ENCODE assay signal across 11 mouse cellular contexts in the genomic region with DNA sequence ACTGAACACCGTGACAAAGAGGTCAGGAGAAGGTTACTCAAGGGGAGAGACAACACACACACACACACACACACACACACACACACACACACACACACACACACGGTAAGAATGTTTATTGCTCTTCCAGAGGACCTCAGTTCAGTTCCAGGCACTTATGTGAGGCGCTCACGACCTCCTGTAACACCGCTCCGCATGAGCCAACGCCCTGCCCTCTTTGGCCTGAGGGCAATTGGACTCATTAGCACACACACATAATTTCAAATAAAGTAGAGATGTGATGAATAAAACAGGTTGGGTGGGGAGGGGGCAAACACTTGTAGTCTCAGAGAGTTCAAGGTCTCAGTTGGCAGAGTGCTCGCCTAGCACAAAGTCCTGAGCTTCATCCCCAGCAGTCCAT. TPM values are rescaled to one million over a fixed set of nuclear protein-coding genes. Genes with fewer than 3 reads are reported as not detected.
DNase-seq lines count a peak whose midpoint lies in the region; ATAC-seq and TF ChIP-seq lines count a peak whose summit lies in the region.
"Had no signal": no experiment of that assay in that cellular context is flagged by ENCODE, and none has a peak within 500 bp of the region (broad histone marks: within the 10 kb centered on the region; RNA-seq: fewer than 3 reads in every experiment).

No protein-coding gene starts in this region.

- peaks cover 18% of the 10 kb centered on the region; the same call in 1 of the 2 replicates for H3K4me1 ChIP-seq in kidney, embryonic 14.5 days (ENCODE audit: control insufficient read depth, insufficient read depth, low read length)
- H3K4me1 ChIP-seq in ES-Bruce4 (ENCODE audit: control insufficient read depth, insufficient read depth, low read length): peaks cover 8% of the 10 kb centered on the region
- peaks cover 29% of the 10 kb centered on the region for H3K4me1 ChIP-seq in brown adipose tissue, adult 24 weeks (ENCODE audit: control insufficient read depth, insufficient read depth, insufficient read length, low read length)
- H3K4me1 ChIP-seq in limb, embryonic 13.5 days: peaks cover 39% of the 10 kb centered on the region

- TF ChIP-seq CTCF in ES-Bruce4 (IDR thresholded peaks at IDR 0.05; ENCODE audit: low read depth, low read length): no peak

- peak; percentile 86 for TF ChIP-seq EP300 in ES-Bruce4 (IDR thresholded peaks at IDR 0.05; ENCODE audit: insufficient read depth, low read depth, low read length)

- DNase-seq in kidney, adult 8-10 months: no peak
- no peak for DNase-seq in layer of hippocampus, adult 18-20 months (ENCODE audit: low spot score in 2 of 2)
- no peak for DNase-seq in left cerebral cortex, adult 9 months (ENCODE audit: low spot score in 2 of 2)
- DNase-seq: left cerebral cortex, postnatal 4 days; retina, postnatal 1 day had no signal

- no peak for TF ChIP-seq POLR2A in ES-Bruce4 (IDR thresholded peaks at IDR 0.05; ENCODE audit: insufficient read depth, low read length)

- H3K36me3 ChIP-seq in kidney, embryonic 14.5 days (ENCODE audit: control insufficient read depth, insufficient read depth, low read length): no peaks in the 10 kb centered on the region
- no peaks in the 10 kb centered on the region for H3K36me3 ChIP-seq in ES-Bruce4 (ENCODE audit: control insufficient read depth, insufficient read depth, low read length, poor library complexity, severe bottlenecking)
- H3K36me3 ChIP-seq in limb, embryonic 13.5 days: no peaks in the 10 kb centered on the region
- H3K36me3 ChIP-seq: hindbrain, embryonic 10.5 days had no signal

- H3K9ac ChIP-seq in kidney, embryonic 14.5 days (ENCODE audit: low read depth, low read length): no peak overlapping the region
- peak overlapping the region; percentile 67 for H3K9ac ChIP-seq in ES-Bruce4 (ENCODE audit: low read depth, poor library complexity, severe bottlenecking)
- H3K9ac ChIP-seq in limb, embryonic 13.5 days: no peak overlapping the region

- H3K9me3 ChIP-seq in kidney, embryonic 14.5 days (ENCODE audit: control insufficient read depth, low read length): 0 out of 2 replicates have a peak, but pooled peaks cover 5% of the 10 kb centered on the region
- no peaks in the 10 kb centered on the region for H3K9me3 ChIP-seq in ES-Bruce4 (replicated peaks; ENCODE audit: control insufficient read depth, insufficient read depth, low read length, poor library complexity, severe bottlenecking)
- H3K9me3 ChIP-seq in limb, embryonic 13.5 days: no peaks in the 10 kb centered on the region
- H3K9me3 ChIP-seq: hindbrain, embryonic 10.5 days had no signal

- peak overlapping the region; percentile 78; the same call in 1 of the 2 replicates for H3K27ac ChIP-seq in kidney, embryonic 14.5 days (ENCODE audit: low read depth, low read length)
- H3K27ac ChIP-seq in ES-Bruce4 (ENCODE audit: insufficient read depth, low read length): peak overlapping the region; percentile 98
- peak overlapping the region; percentile 94; the same call in 1 of the 2 replicates for H3K27ac ChIP-seq in brown adipose tissue, adult 24 weeks (replicated peaks; ENCODE audit: low read depth, low read length)
- H3K27ac ChIP-seq in limb, embryonic 13.5 days: peak overlapping the region; percentile 15; the same call in 1 of the 2 replicates

- WGBS in kidney, embryonic 14.5 days: 67% methylated on average over 8 of the region's 8 CpGs
- 63% methylated on average over 8 of the region's 8 CpGs for WGBS in limb, embryonic 13.5 days

- no peaks in the 10 kb centered on the region for H3K27me3 ChIP-seq in kidney, embryonic 14.5 days (ENCODE audit: control insufficient read depth, insufficient read depth, low read length)
- no peaks in the 10 kb centered on the region for H3K27me3 ChIP-seq in ES-Bruce4 (ENCODE audit: control insufficient read depth, insufficient read depth, low read length, poor library complexity, severe bottlenecking)
- no peaks in the 10 kb centered on the region for H3K27me3 ChIP-seq in limb, embryonic 13.5 days

- no peak for ATAC-seq in kidney, embryonic 14.5 days (ENCODE audit: low FRiP score, low TSS enrichment)
- no peak for ATAC-seq in limb, embryonic 13.5 days (ENCODE audit: low FRiP score, low read depth)
- no peak for ATAC-seq in inflammation-experienced regulatory T-cells, adult 6 months

- peak overlapping the region; percentile 32; the same call in 1 of the 2 replicates for H3K4me2 ChIP-seq in kidney, embryonic 14.5 days (replicated peaks; ENCODE audit: low read depth, low read length)
- 0 out of 2 replicates have a peak overlapping the region, but pooled peaks have one; percentile 56 for H3K4me2 ChIP-seq in limb, embryonic 13.5 days (replicated peaks)

- H3K4me3 ChIP-seq in kidney, embryonic 14.5 days (ENCODE audit: low read length): peak overlapping the region; percentile 26; the same call in 1 of the 2 replicates
- peak overlapping the region; percentile 69 for H3K4me3 ChIP-seq in ES-Bruce4 (ENCODE audit: low read depth, low read length)
- no peak overlapping the region for H3K4me3 ChIP-seq in brown adipose tissue, adult 24 weeks (ENCODE audit: insufficient read depth, low read depth, low read length)
- no peak overlapping the region for H3K4me3 ChIP-seq in limb, embryonic 13.5 days
- H3K4me3 ChIP-seq: hindbrain, embryonic 10.5 days had no signal

RNA-seq across cellular contexts. Expression of gene Pcbp1, which starts 30.0 kb away (rescaled TPM):
- 475 and 492 TPM in 2 replicates for polyA plus RNA-seq in kidney, embryonic 14.5 days (2014; fragmentation: Nextera tagmentation; extraction: Ambion mirVana)
- polyA plus RNA-seq in ES-Bruce4 (2011; ENCODE audit: insufficient read depth, insufficient read length, low read depth, missing spikeins): 328 and 331 TPM in 2 replicates
- polyA plus RNA-seq in brown adipose tissue, adult 24 weeks (2012; ENCODE audit: insufficient read depth, insufficient read length, missing spikeins): 107 and 116 TPM in 2 replicates
- polyA plus RNA-seq in limb, embryonic 13.5 days (2015; fragmentation: Nextera tagmentation; extraction: Ambion mirVana): 454 and 479 TPM in 2 replicates
- 100 to 1,000 TPM; 197 to 204 TPM for total RNA-seq in layer of hippocampus, adult 18-20 months (2021)
- 10 to 100 TPM; 26.3 to 32.5 (median 29.3) TPM for polyA plus RNA-seq in inflammation-experienced regulatory T-cells, adult 6 months (2017; shearing (Covaris generic))

RNA-seq across cellular contexts. Expression of gene C87436, which starts 58.0 kb away (rescaled TPM):
- polyA plus RNA-seq in kidney, embryonic 14.5 days (2014; fragmentation: Nextera tagmentation; extraction: Ambion mirVana): 23.3 and 23.5 TPM in 2 replicates
- 12.6 and 13.6 TPM in 2 replicates for polyA plus RNA-seq in ES-Bruce4 (2011; ENCODE audit: insufficient read depth, insufficient read length, low read depth, missing spikeins)
- polyA plus RNA-seq in brown adipose tissue, adult 24 weeks (2012; ENCODE audit: insufficient read depth, insufficient read length, missing spikeins): 10.4 and 13.6 TPM in 2 replicates
- polyA plus RNA-seq in limb, embryonic 13.5 days (2015; fragmentation: Nextera tagmentation; extraction: Ambion mirVana): 25.2 and 25.4 TPM in 2 replicates
- 10 to 100 TPM; 17.5 to 17.8 TPM for total RNA-seq in layer of hippocampus, adult 18-20 months (2021)
- polyA plus RNA-seq in inflammation-experienced regulatory T-cells, adult 6 months (2017; shearing (Covaris generic)): 10 to 100 TPM; 20.2 to 39.5 (median 34.5) TPM

Comparison
In these comparisons a context has a peak if more than half of its experiments do, and no peak if none do; other contexts are left out.
1. H3K27ac ChIP-seq: peak in every context shown above with its lines; median percentile 98 in ES-Bruce4; 94 in brown adipose tissue, adult 24 weeks; 78 in kidney, embryonic 14.5 days; 15 in limb, embryonic 13.5 days.
2. H3K4me3 ChIP-seq: peak in kidney, embryonic 14.5 days (single experiment) and ES-Bruce4 (single experiment); none in brown adipose tissue, adult 24 weeks (single experiment) and limb, embryonic 13.5 days (single experiment).